Mouse (Mus musculus): ENCODE measurements at regions not wholly inside any gene's neighbourhood (a gene's known extent, or its start where the extent isn't known, plus 50 kb on each side); places are given as distances from the start of the nearest gene placed in this dataset.

- no peak for ATAC-seq
- Histone ChIP-seq H3K4me3 (replicated peaks; ENCODE audit: low read length) (no peak overlapping the region), H3K4me2 (ENCODE audit: low read length) (no peak overlapping the region), H3K27me3 (replicated peaks; ENCODE audit: control insufficient read depth, insufficient read depth, low read length) (no peaks in the 10 kb centered on the region), H3K4me1 (replicated peaks; ENCODE audit: control insufficient read depth, insufficient read depth, low read length) (peaks cover 7% of the 10 kb centered on the region; the same call in 1 of the 2 replicates), H3K36me3 (ENCODE audit: control insufficient read depth, insufficient read depth) (no peaks in the 10 kb centered on the region), H3K9ac (replicated peaks; ENCODE audit: low read depth, low read length) (no peak overlapping the region), H3K9me3 (ENCODE audit: control insufficient read depth, low read length) (no peaks in the 10 kb centered on the region), H3K27ac (ENCODE audit: low read length) (no peak overlapping the region)
- 78% methylated on average over 5 of the region's 5 CpGs for WGBS
Observed at GRCm38 (mm10) chr8:37048912-37049692, 55.7 kb downstream of the AI429214 start.

GRCm38 (mm10) chr8:37049969-37050683, 56.7 kb downstream of the AI429214 start:
- Histone ChIP-seq H3K9me3 (ENCODE audit: control insufficient read depth, low read length) (no peaks in the 10 kb centered on the region), H3K4me1 (replicated peaks; ENCODE audit: control insufficient read depth, insufficient read depth, low read length) (peaks cover 7% of the 10 kb centered on the region; the same call in 1 of the 2 replicates), H3K4me2 (ENCODE audit: low read length) (no peak overlapping the region), H3K27me3 (replicated peaks; ENCODE audit: control insufficient read depth, insufficient read depth, low read length) (no peaks in the 10 kb centered on the region), H3K9ac (replicated peaks; ENCODE audit: low read depth, low read length) (no peak overlapping the region), H3K27ac (ENCODE audit: low read length) (0 out of 2 replicates have a peak overlapping the region, but pooled peaks have one; percentile 14), H3K4me3 (replicated peaks; ENCODE audit: low read length) (no peak overlapping the region), H3K36me3 (ENCODE audit: control insufficient read depth, insufficient read depth) (no peaks in the 10 kb centered on the region)
- ATAC-seq = peak; percentile 94
- WGBS = 46% methylated on average over 6 of the region's 6 CpGs

GRCm38 (mm10) chr8:37050684-37051028, 57.3 kb downstream of the AI429214 start:
- no peaks in the 10 kb centered on the region for H3K9me3 ChIP-seq (ENCODE audit: control insufficient read depth, low read length)
- no peak overlapping the region for H3K4me2 ChIP-seq (ENCODE audit: low read length)
- ATAC-seq = peak; percentile 65
- peaks cover 7% of the 10 kb centered on the region; the same call in 1 of the 2 replicates for H3K4me1 ChIP-seq (replicated peaks; ENCODE audit: control insufficient read depth, insufficient read depth, low read length)
- no peaks in the 10 kb centered on the region for H3K27me3 ChIP-seq (replicated peaks; ENCODE audit: control insufficient read depth, insufficient read depth, low read length)
- WGBS = 23% methylated on average over 1 of the region's 1 CpGs
- no peaks in the 10 kb centered on the region for H3K36me3 ChIP-seq (ENCODE audit: control insufficient read depth, insufficient read depth)
- H3K9ac ChIP-seq (replicated peaks; ENCODE audit: low read depth, low read length) = no peak overlapping the region
- H3K4me3 ChIP-seq (replicated peaks; ENCODE audit: low read length) = no peak overlapping the region
- 0 out of 2 replicates have a peak overlapping the region, but pooled peaks have one; percentile 14 for H3K27ac ChIP-seq (ENCODE audit: low read length)

GRCm38 (mm10) chr8:37056376-37056775, 63.0 kb downstream of the AI429214 start:
- Histone ChIP-seq H3K27me3 (replicated peaks; ENCODE audit: control insufficient read depth, insufficient read depth, low read length) (no peaks in the 10 kb centered on the region; the same call in 1 of the 2 replicates), H3K9me3 (ENCODE audit: control insufficient read depth, low read length) (no peaks in the 10 kb centered on the region), H3K36me3 (ENCODE audit: control insufficient read depth, insufficient read depth) (no peaks in the 10 kb centered on the region), H3K4me1 (replicated peaks; ENCODE audit: control insufficient read depth, insufficient read depth, low read length) (no peaks in the 10 kb centered on the region), H3K9ac (replicated peaks; ENCODE audit: low read depth, low read length) (no peak overlapping the region), H3K27ac (ENCODE audit: low read length) (no peak overlapping the region), H3K4me2 (ENCODE audit: low read length) (no peak overlapping the region), H3K4me3 (replicated peaks; ENCODE audit: low read length) (no peak overlapping the region)
- no peak for ATAC-seq
- 85% methylated on average over 3 of the region's 3 CpGs for WGBS

- Histone ChIP-seq H3K4me2 (ENCODE audit: low read length) (no peak overlapping the region), H3K9ac (replicated peaks; ENCODE audit: low read depth, low read length) (no peak overlapping the region), H3K4me1 (replicated peaks; ENCODE audit: control insufficient read depth, insufficient read depth, low read length) (no peaks in the 10 kb centered on the region), H3K36me3 (ENCODE audit: control insufficient read depth, insufficient read depth) (no peaks in the 10 kb centered on the region), H3K9me3 (ENCODE audit: control insufficient read depth, low read length) (no peaks in the 10 kb centered on the region), H3K4me3 (replicated peaks; ENCODE audit: low read length) (no peak overlapping the region), H3K27me3 (replicated peaks; ENCODE audit: control insufficient read depth, insufficient read depth, low read length) (no peaks in the 10 kb centered on the region; the same call in 1 of the 2 replicates), H3K27ac (ENCODE audit: low read length) (no peak overlapping the region)
- 74% methylated on average over 6 of the region's 6 CpGs for WGBS
- ATAC-seq = no peak
Observed at GRCm38 (mm10) chr8:37058390-37058789, 65.0 kb downstream of the AI429214 start.

- no peaks in the 10 kb centered on the region for H3K9me3 ChIP-seq (ENCODE audit: control insufficient read depth, low read length)
- no peak overlapping the region for H3K4me2 ChIP-seq (ENCODE audit: low read length)
- no peaks in the 10 kb centered on the region; the same call in 1 of the 2 replicates for H3K27me3 ChIP-seq (replicated peaks; ENCODE audit: control insufficient read depth, insufficient read depth, low read length)
- no peak overlapping the region for H3K4me3 ChIP-seq (replicated peaks; ENCODE audit: low read length)
- ATAC-seq = peak; percentile 81
- no peak overlapping the region for H3K27ac ChIP-seq (ENCODE audit: low read length)
- no peaks in the 10 kb centered on the region for H3K36me3 ChIP-seq (ENCODE audit: control insufficient read depth, insufficient read depth)
- no peak overlapping the region for H3K9ac ChIP-seq (replicated peaks; ENCODE audit: low read depth, low read length)
- no peaks in the 10 kb centered on the region for H3K4me1 ChIP-seq (replicated peaks; ENCODE audit: control insufficient read depth, insufficient read depth, low read length)
- 29% methylated on average over 13 of the region's 13 CpGs for WGBS
Observed at GRCm38 (mm10) chr8:37062012-37062944, 68.9 kb downstream of the AI429214 start.

- WGBS = 18% methylated on average over 12 of the region's 12 CpGs
- ATAC-seq = peak; percentile 82
- no peak overlapping the region for H3K4me2 ChIP-seq (ENCODE audit: low read length)
Observed at GRCm38 (mm10) chr8:37063764-37064331, 70.4 kb downstream of the AI429214 start.

GRCm38 (mm10) chr8:37072905-37073304, 79.5 kb downstream of the AI429214 start:
- H3K36me3 ChIP-seq (ENCODE audit: control insufficient read depth, insufficient read depth) = no peaks in the 10 kb centered on the region
- no peak overlapping the region for H3K4me2 ChIP-seq (ENCODE audit: low read length)
- no peaks in the 10 kb centered on the region for H3K9me3 ChIP-seq (ENCODE audit: control insufficient read depth, low read length)
- WGBS = 25% methylated on average over 2 of the region's 2 CpGs
- H3K9ac ChIP-seq (replicated peaks; ENCODE audit: low read depth, low read length) = no peak overlapping the region
- no peak for ATAC-seq
- H3K4me3 ChIP-seq (replicated peaks; ENCODE audit: low read length) = no peak overlapping the region
- no peak overlapping the region for H3K27ac ChIP-seq (ENCODE audit: low read length)
- H3K27me3 ChIP-seq (replicated peaks; ENCODE audit: control insufficient read depth, insufficient read depth, low read length) = no peaks in the 10 kb centered on the region
- H3K4me1 ChIP-seq (replicated peaks; ENCODE audit: control insufficient read depth, insufficient read depth, low read length) = no peaks in the 10 kb centered on the region

More at GRCm38 (mm10) chr8:37063764-37064331, 70.4 kb downstream of the AI429214 start:
- Histone ChIP-seq H3K4me1 (replicated peaks; ENCODE audit: control insufficient read depth, insufficient read depth, low read length) (no peaks in the 10 kb centered on the region), H3K9me3 (ENCODE audit: control insufficient read depth, low read length) (no peaks in the 10 kb centered on the region), H3K27me3 (replicated peaks; ENCODE audit: control insufficient read depth, insufficient read depth, low read length) (no peaks in the 10 kb centered on the region; the same call in 1 of the 2 replicates), H3K36me3 (ENCODE audit: control insufficient read depth, insufficient read depth) (no peaks in the 10 kb centered on the region), H3K4me3 (replicated peaks; ENCODE audit: low read length) (no peak overlapping the region), H3K27ac (ENCODE audit: low read length) (no peak overlapping the region), H3K9ac (replicated peaks; ENCODE audit: low read depth, low read length) (no peak overlapping the region)

Data from forebrain, embryonic 16.5 days (tissue).